Mouse (Mus musculus): Measurements from ENCODE around the gene Pdlim3.

The Pdlim3 gene

GRCm38 (mm10) chr8:45903659-45904058 lies 18.4 kb downstream of the Pdlim3 start:
- no peak for DNase-seq (ENCODE audit: extremely low spot score, low read depth, low spot score)

- DNase-seq (ENCODE audit: extremely low spot score, low read depth, low spot score): no peak
Measured at GRCm38 (mm10) chr8:45905591-45906250, 20.5 kb downstream of the Pdlim3 start.

DNA sequence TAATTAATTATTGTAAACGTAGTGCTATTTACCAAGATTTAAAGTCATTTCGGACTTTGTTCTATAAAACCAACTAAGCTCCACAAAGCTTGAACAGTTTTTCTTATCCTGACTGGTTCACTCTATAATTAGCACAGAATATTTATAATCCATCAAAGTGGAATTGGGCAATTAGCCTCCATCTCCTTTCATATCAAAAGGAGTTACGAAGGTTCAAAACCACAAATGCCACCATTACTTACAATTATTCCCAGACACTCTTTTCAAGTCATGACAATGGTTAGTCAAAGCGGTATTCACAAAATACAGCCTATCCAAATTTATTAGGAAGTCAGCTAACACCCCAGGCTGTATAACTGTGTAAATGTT lies 21.0 kb downstream of the Pdlim3 start:
- no peak for DNase-seq (ENCODE audit: extremely low spot score, low read depth, low spot score)

DNA sequence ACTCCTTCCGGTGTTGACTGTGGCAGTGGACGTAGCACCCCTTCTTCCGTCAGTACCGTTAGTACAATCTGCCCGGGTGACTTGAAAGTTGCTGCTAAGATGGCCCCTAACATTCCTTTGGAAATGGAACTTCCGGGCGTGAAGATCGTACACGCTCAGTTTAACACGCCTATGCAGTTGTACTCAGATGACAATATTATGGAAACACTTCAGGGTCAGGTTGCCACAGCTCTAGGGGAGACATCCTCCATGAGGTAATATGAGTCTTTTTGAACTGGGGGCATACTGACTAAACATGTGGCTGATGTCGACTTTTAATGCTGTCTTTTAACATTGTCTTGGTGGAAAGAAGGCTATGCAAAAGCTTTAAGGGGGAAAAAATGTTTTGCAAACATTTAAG lies 28.4 kb downstream of the Pdlim3 start:
- DNase-seq (ENCODE audit: extremely low spot score, low read depth, low spot score): no peak

GRCm38 (mm10) chr8:45916496-45916895 lies 31.2 kb downstream of the Pdlim3 start:
- DNase-seq (ENCODE audit: extremely low spot score, low read depth, low spot score): no peak

- DNase-seq (ENCODE audit: extremely low spot score, low read depth, low spot score): no peak
Measured at GRCm38 (mm10) chr8:45917040-45917679, 31.9 kb downstream of the Pdlim3 start.

- DNase-seq (ENCODE audit: extremely low spot score, low read depth, low spot score): no peak
Measured at GRCm38 (mm10) chr8:45918891-45919290, 33.6 kb downstream of the Pdlim3 start.

DNA sequence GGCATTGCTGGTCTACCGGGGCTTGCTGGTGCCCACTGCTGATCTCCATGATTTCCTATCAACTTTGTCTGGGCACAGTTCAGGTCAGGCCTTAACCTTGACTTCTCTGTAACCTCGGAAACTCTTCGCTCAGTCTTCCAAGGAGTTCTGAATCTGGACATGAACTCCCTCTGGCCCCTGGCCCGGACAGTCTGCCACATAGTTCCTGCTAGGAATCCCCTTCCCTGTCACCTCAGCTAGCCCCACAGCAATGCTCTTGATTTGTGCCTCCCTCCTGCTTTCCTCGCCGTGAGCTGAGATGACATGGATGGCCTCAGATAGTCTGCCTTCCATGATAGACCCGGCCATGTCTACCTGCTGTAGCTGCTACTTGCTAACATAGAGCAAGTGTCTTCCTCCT lies 35.1 kb downstream of the Pdlim3 start:
- no peak for DNase-seq (ENCODE audit: extremely low spot score, low read depth, low spot score)

- no peak for DNase-seq (ENCODE audit: extremely low spot score, low read depth, low spot score)
Measured at GRCm38 (mm10) chr8:45922116-45922515, 36.9 kb downstream of the Pdlim3 start.

DNA sequence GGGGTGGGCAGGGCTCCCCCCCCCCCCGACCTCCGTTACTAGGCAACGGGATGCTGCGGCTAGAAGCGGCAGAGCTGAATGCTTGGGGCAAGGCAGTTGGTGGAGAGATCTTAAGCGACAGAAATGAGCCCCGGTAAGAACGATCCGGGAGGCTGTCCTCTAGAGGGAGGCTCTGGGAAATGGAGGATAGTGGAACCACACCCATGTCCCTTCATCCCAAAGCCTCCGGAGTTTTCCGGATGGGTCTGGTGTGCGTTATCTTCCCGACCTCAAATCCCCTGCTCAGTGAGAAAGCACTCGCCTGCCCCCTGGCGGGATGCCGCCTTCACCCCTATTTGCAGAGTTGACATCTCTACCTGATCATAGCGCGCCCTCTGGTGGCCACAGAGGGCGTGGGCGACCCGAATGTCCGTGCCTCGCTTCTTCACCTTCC lies 49.3 kb downstream of the Pdlim3 start, which contains the start of gene Ccdc110:
Ccdc110 (plus strand) TSS at position 38 of the 433 bp plus-strand sequence.
- DNase-seq (ENCODE audit: extremely low spot score, low read depth, low spot score): peak; percentile 88

- DNase-seq (ENCODE audit: extremely low spot score, low read depth, low spot score): no peak
Measured at GRCm38 (mm10) chr8:45936986-45937385, 51.7 kb downstream of the Pdlim3 start.

GRCm38 (mm10) chr8:45946283-45946682 lies 61.0 kb downstream of the Pdlim3 start:
- no peak for DNase-seq (ENCODE audit: extremely low spot score, low read depth, low spot score)

GRCm38 (mm10) chr8:45950622-45951021 lies 65.4 kb downstream of the Pdlim3 start:
- no peak for DNase-seq (ENCODE audit: extremely low spot score, low read depth, low spot score)
